Mouse (Mus musculus) heart, postnatal 0 days (tissue): ENCODE data around the gene Mad1l1. TPM values are rescaled to one million over a fixed set of nuclear protein-coding genes. Genes with fewer than 3 reads are reported as not detected.

Source experiments
- ATAC-seq: fragments of 200-750 bp; cut with Nextera tagmentation; 2 replicates; pipeline ENCODE4 v1.8.0; 2017; ENCODE audit warnings: low read depth, moderate number of reproducible peaks, moderate library complexity; ENCODE audit not compliant: insufficient read depth
- DNase-seq: peaks from one replicate; pipeline ENCODE4 v3.0.0-alpha.2; 2016; ENCODE audit warnings: low spot score
- H3K27ac ChIP-seq: fragments of 300-500 bp; sonication (generic); 2 replicates; pipeline ENCODE4 v1.5.1; 2014; ENCODE audit warnings: low read depth, mild to moderate bottlenecking
- H3K27me3 ChIP-seq: fragments of 300-500 bp; sonication (generic); 2 replicates; pipeline ENCODE4 v1.6.1; 2014; ENCODE audit warnings: low read length, mixed read lengths; ENCODE audit not compliant: control insufficient read depth, insufficient read depth
- H3K36me3 ChIP-seq: fragments of 300-500 bp; sonication (generic); replicated peaks from 2 replicates; pipeline ENCODE4 v1.6.1; 2014; ENCODE audit warnings: low read length, mixed read lengths; ENCODE audit not compliant: control insufficient read depth, insufficient read depth
- H3K4me1 ChIP-seq: fragments of 300-500 bp; sonication (generic); 2 replicates; pipeline ENCODE4 v1.6.1; 2014; ENCODE audit warnings: antibody characterized with exemption; ENCODE audit not compliant: control insufficient read depth, insufficient read depth
- H3K4me2 ChIP-seq: fragments of 300-500 bp; sonication (generic); 2 replicates; pipeline ENCODE4 v1.6.1; 2014; ENCODE audit warnings: low read depth, mild to moderate bottlenecking, low read length, moderate library complexity
- H3K4me3 ChIP-seq: fragments of 300-500 bp; sonication (generic); 2 replicates; pipeline ENCODE4 v1.5.1; 2014; ENCODE audit warnings: low read depth, low read length
- H3K9ac ChIP-seq: fragments of 300-500 bp; sonication (generic); replicated peaks from 2 replicates; pipeline ENCODE4 v1.6.1; 2014; ENCODE audit warnings: low read depth, low read length, mixed read lengths
- H3K9me3 ChIP-seq: fragments of 300-500 bp; sonication (generic); replicated peaks from 2 replicates; pipeline ENCODE4 v1.6.1; 2016; ENCODE audit warnings: low read length; ENCODE audit not compliant: control insufficient read depth
- CTCF ChIP-seq: IDR thresholded peaks from 2 replicates; pipeline ENCODE4 v1.5.1; 2016; ENCODE audit warnings: antibody characterized with exemption, control low read depth, low read depth
- EP300 ChIP-seq: IDR thresholded peaks from 2 replicates; pipeline ENCODE4 v1.6.1; 2016; ENCODE audit warnings: antibody characterized with exemption, low read depth
- WGBS: fragments of 180-500 bp; shearing (Covaris S2); extraction: QIAGEN DNeasy Blood & Tissue Kit; methylation state at CpG from one replicate; pipeline ENCODE4 v1.1.7; 2014; 5-methylcytosine and 5-hydroxymethylcytosine counted together
- polyA plus RNA-seq: library from polyadenylated mRNA; unstranded; fragments of >200 nt; fragmentation: Nextera tagmentation; extraction: Ambion mirVana; gene quantifications from 2 replicates; pipeline ENCODE4 v1.2.1, GENCODE M21; 2015
- total RNA-seq: library from RNA; depleted of rRNA; stranded (reverse); fragments of >200 nt; gene quantifications from 2 replicates; pipeline ENCODE4 v1.2.3, GENCODE M21; 2014; ENCODE audit warnings: low replicate concordance

Mad1l1 gene
- total and polyA plus RNA-seq, 2 experiments from 2014 or later: 15.1 to 20.6 TPM

GRCm38 (mm10) chr5:140364415-140364814, 43.1 kb upstream of the Mad1l1 start:
- no peak overlapping the region for H3K4me2 ChIP-seq
- H3K36me3 ChIP-seq: 0 out of 2 replicates have a peak, but pooled peaks cover 4% of the 10 kb centered on the region
- no peak overlapping the region for H3K27ac ChIP-seq
- DNase-seq (no peak), ATAC-seq (no peak)
- H3K27me3 ChIP-seq: no peaks in the 10 kb centered on the region
- no peak overlapping the region for H3K4me3 ChIP-seq
- no peak for TF ChIP-seq CTCF
- no peak for TF ChIP-seq EP300
- H3K9me3 ChIP-seq: no peaks in the 10 kb centered on the region
- no peaks in the 10 kb centered on the region for H3K4me1 ChIP-seq
- 91% methylated on average over 5 of the region's 5 CpGs for WGBS
- H3K9ac ChIP-seq: no peak overlapping the region

- no peak overlapping the region for H3K27ac ChIP-seq
- TF ChIP-seq EP300 (no peak), CTCF (no peak)
- no peaks in the 10 kb centered on the region for H3K9me3 ChIP-seq
- WGBS: 86% methylated on average over 14 of the region's 14 CpGs
- no peaks in the 10 kb centered on the region for H3K27me3 ChIP-seq
- H3K4me3 ChIP-seq: no peak overlapping the region
- H3K4me1 ChIP-seq: no peaks in the 10 kb centered on the region
- ATAC-seq (no peak), DNase-seq (no peak)
- H3K4me2 ChIP-seq: no peak overlapping the region
- H3K9ac ChIP-seq: no peak overlapping the region
- peaks cover 19% of the 10 kb centered on the region; the same call in 1 of the 2 replicates for H3K36me3 ChIP-seq
Measured at GRCm38 (mm10) chr5:140359930-140360674, 38.8 kb upstream of the Mad1l1 start.

- Histone ChIP-seq H3K4me3 (no peak overlapping the region), H3K27me3 (no peaks in the 10 kb centered on the region), H3K9ac (no peak overlapping the region), H3K27ac (no peak overlapping the region), H3K4me2 (no peak overlapping the region), H3K4me1 (no peaks in the 10 kb centered on the region), H3K36me3 (peaks cover 45% of the 10 kb centered on the region), H3K9me3 (no peaks in the 10 kb centered on the region)
- ATAC-seq (no peak), DNase-seq (no peak)
- WGBS: 93% methylated on average over 3 of the region's 3 CpGs
- no peak for TF ChIP-seq EP300
- TF ChIP-seq CTCF: no peak
Measured at GRCm38 (mm10) chr5:140357466-140357865, 36.1 kb upstream of the Mad1l1 start.

GRCm38 (mm10) chr5:140355934-140356333, 34.6 kb upstream of the Mad1l1 start:
- 83% methylated on average over 11 of the region's 11 CpGs for WGBS
- H3K36me3 ChIP-seq: peaks cover 58% of the 10 kb centered on the region

GRCm38 (mm10) chr5:140352352-140352751, 31.0 kb upstream of the Mad1l1 start:
- H3K9me3 ChIP-seq: no peaks in the 10 kb centered on the region
- DNase-seq (no peak), ATAC-seq (no peak)
- TF ChIP-seq CTCF: no peak
- no peak for TF ChIP-seq EP300
- H3K4me3 ChIP-seq: no peak overlapping the region
- no peak overlapping the region for H3K4me2 ChIP-seq
- H3K36me3 ChIP-seq: peaks cover 50% of the 10 kb centered on the region
- no peaks in the 10 kb centered on the region for H3K27me3 ChIP-seq
- H3K9ac ChIP-seq: no peak overlapping the region
- H3K4me1 ChIP-seq: no peaks in the 10 kb centered on the region
- H3K27ac ChIP-seq: no peak overlapping the region
- WGBS: 89% methylated on average over 6 of the region's 6 CpGs

More at GRCm38 (mm10) chr5:140355934-140356333, 34.6 kb upstream of the Mad1l1 start:
- Histone ChIP-seq H3K4me3 (no peak overlapping the region), H3K9me3 (no peaks in the 10 kb centered on the region), H3K4me2 (no peak overlapping the region), H3K27ac (no peak overlapping the region), H3K9ac (no peak overlapping the region), H3K27me3 (no peaks in the 10 kb centered on the region), H3K4me1 (no peaks in the 10 kb centered on the region)
- DNase-seq (no peak), ATAC-seq (no peak)
- peak; percentile 43 for TF ChIP-seq CTCF
- TF ChIP-seq EP300: no peak
